Mouse (Mus musculus): ENCODE data around the gene Lrmp. TPM values are rescaled to one million over a fixed set of nuclear protein-coding genes. Genes with fewer than 3 reads are reported as not detected.

Lrmp gene
- polyA plus RNA-seq, 1 experiment from 2014 or later, result 17.5 TPM

DNA sequence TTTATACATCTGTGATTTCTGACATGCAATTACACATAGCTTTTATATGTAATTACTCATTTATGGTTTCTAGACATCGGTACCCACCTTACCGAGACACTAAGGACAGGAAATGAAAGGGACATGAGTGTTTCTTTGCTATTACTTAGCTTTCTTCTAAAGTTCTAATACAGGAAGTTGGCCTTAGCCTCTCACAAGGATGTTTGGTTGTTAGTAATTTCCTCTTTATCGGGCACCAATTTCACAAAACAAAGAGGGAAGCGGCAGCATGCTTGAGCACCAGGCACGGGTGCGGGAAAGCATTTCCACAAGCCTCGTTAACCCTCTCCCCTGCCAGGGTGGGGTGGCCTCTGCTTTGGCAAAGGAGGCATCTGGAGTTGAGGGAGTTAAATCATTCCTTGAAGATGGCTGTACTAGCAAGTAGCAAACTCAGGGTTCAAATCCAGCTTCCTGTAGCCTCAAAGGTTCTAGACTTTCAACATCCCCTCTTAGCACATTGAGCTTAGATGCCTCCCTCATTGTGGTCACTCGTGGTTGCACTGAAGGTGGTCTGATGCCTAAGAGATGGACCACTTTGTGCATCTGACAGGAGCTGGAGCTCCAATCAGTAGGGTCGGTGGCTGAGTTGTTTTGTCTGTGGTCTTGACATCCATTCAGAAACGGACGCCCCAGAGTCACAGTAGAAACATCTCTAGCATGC, 24.5 kb downstream of the Lrmp start:
- H3K9ac ChIP-seq (ENCODE audit: low read depth, low read length), result no peak overlapping the region
- no peak overlapping the region for H3K4me2 ChIP-seq (ENCODE audit: low read depth, low read length)
- H3K36me3 ChIP-seq (ENCODE audit: control insufficient read depth, insufficient read depth), result no peaks in the 10 kb centered on the region
- H3K27me3 ChIP-seq (ENCODE audit: control insufficient read depth, insufficient read depth, low read depth, low read length), result no peaks in the 10 kb centered on the region
- 43% methylated on average over 11 of the region's 11 CpGs for WGBS (ENCODE audit: insufficient replicate concordance)
- ATAC-seq (ENCODE audit: low read depth), result no peak
- no peak overlapping the region for H3K27ac ChIP-seq (ENCODE audit: low read length)
- no peak overlapping the region for H3K4me3 ChIP-seq (ENCODE audit: low read depth, low read length)
- no peaks in the 10 kb centered on the region for H3K9me3 ChIP-seq (replicated peaks; ENCODE audit: control insufficient read depth, low read length)
- H3K4me1 ChIP-seq (ENCODE audit: control insufficient read depth, low read depth, low read length), result peaks cover 3% of the 10 kb centered on the region; the same call in 1 of the 2 replicates

DNA sequence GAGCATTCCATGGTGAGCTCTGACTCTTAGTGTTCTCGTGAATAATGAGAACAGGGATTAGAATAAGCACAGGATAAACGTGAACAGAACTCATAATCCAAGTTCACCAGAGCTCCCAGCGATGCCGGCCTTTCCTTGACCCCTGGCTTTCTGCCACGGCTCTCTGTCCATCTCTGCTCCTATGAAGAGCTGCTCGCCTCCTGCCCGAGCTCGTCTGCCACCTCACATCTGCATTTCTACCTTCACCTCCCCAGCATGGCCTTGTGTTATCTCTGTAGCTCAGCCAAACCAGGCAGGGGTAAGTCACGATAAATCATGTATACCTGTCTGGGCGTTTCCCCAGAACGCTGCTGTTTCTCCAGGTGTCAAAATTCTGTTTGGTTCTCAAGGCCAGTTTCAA, 25.3 kb downstream of the Lrmp start:
- Histone ChIP-seq H3K4me2 (ENCODE audit: low read depth, low read length) (no peak overlapping the region), H3K4me3 (ENCODE audit: low read depth, low read length) (no peak overlapping the region), H3K27ac (ENCODE audit: low read length) (no peak overlapping the region), H3K4me1 (ENCODE audit: control insufficient read depth, low read depth, low read length) (peaks cover 3% of the 10 kb centered on the region; the same call in 1 of the 2 replicates), H3K9me3 (replicated peaks; ENCODE audit: control insufficient read depth, low read length) (no peaks in the 10 kb centered on the region), H3K9ac (ENCODE audit: low read depth, low read length) (no peak overlapping the region), H3K27me3 (ENCODE audit: control insufficient read depth, insufficient read depth, low read depth, low read length) (no peaks in the 10 kb centered on the region), H3K36me3 (ENCODE audit: control insufficient read depth, insufficient read depth) (no peaks in the 10 kb centered on the region)
- ATAC-seq (ENCODE audit: low read depth), result no peak
- WGBS (ENCODE audit: insufficient replicate concordance), result 49% methylated on average over 11 of the region's 11 CpGs

DNA sequence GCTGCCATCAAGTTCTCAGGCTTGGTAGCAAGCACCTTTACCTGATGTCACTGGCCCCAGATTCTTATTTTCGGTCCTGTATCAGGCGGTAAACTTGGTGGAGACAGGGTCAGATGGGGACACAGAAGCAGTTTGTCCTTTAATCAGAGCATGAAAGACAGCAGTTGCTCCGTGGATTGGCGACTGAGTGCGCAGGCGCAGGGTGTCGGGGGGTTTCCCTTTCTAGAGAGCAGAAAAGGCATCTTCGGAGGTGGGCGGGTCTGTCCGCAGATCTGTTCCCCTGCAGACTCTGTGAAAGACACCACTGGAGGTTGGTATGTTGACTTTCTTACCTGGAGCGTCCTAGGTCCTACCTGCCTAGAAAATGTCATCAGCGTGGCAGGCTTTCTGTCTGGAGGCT, 26.4 kb downstream of the Lrmp start:
- no peak overlapping the region for H3K4me3 ChIP-seq (ENCODE audit: low read depth, low read length)
- H3K27ac ChIP-seq (ENCODE audit: low read length), result no peak overlapping the region
- H3K27me3 ChIP-seq (ENCODE audit: control insufficient read depth, insufficient read depth, low read depth, low read length), result no peaks in the 10 kb centered on the region
- peaks cover 3% of the 10 kb centered on the region; the same call in 1 of the 2 replicates for H3K4me1 ChIP-seq (ENCODE audit: control insufficient read depth, low read depth, low read length)
- WGBS (ENCODE audit: insufficient replicate concordance), result 77% methylated on average over 12 of the region's 12 CpGs
- H3K9me3 ChIP-seq (replicated peaks; ENCODE audit: control insufficient read depth, low read length), result no peaks in the 10 kb centered on the region
- no peaks in the 10 kb centered on the region for H3K36me3 ChIP-seq (ENCODE audit: control insufficient read depth, insufficient read depth)
- no peak overlapping the region for H3K9ac ChIP-seq (ENCODE audit: low read depth, low read length)
- ATAC-seq (ENCODE audit: low read depth), result no peak
- H3K4me2 ChIP-seq (ENCODE audit: low read depth, low read length), result no peak overlapping the region

DNA sequence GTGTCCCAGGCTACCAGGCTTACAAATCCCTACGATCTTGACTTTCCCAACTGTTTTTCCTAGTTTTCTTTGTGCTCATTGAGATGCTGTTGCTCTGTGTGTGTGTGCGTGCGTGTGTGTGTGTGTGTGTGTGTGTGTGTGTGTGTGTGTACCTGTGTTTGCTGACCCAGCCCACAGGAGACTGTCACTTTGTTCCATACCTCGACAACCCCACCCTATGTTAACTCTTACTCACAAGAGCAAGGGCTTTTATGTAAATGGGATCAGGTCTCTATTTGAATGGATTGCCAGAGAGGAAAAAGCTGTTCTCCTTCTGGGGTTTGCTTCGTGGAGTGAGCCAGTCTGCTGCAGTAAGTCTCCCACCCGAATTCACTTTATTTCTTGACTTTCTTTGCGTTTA, 29.7 kb downstream of the Lrmp start:
- Histone ChIP-seq H3K4me2 (ENCODE audit: low read depth, low read length) (no peak overlapping the region), H3K36me3 (ENCODE audit: control insufficient read depth, insufficient read depth) (no peaks in the 10 kb centered on the region), H3K9ac (ENCODE audit: low read depth, low read length) (no peak overlapping the region), H3K9me3 (replicated peaks; ENCODE audit: control insufficient read depth, low read length) (no peaks in the 10 kb centered on the region), H3K4me1 (ENCODE audit: control insufficient read depth, low read depth, low read length) (peaks cover 3% of the 10 kb centered on the region; the same call in 1 of the 2 replicates), H3K27ac (ENCODE audit: low read length) (no peak overlapping the region), H3K4me3 (ENCODE audit: low read depth, low read length) (no peak overlapping the region), H3K27me3 (ENCODE audit: control insufficient read depth, insufficient read depth, low read depth, low read length) (no peaks in the 10 kb centered on the region)
- 54% methylated on average over 7 of the region's 7 CpGs for WGBS (ENCODE audit: insufficient replicate concordance)
- ATAC-seq (ENCODE audit: low read depth), result no peak

DNA sequence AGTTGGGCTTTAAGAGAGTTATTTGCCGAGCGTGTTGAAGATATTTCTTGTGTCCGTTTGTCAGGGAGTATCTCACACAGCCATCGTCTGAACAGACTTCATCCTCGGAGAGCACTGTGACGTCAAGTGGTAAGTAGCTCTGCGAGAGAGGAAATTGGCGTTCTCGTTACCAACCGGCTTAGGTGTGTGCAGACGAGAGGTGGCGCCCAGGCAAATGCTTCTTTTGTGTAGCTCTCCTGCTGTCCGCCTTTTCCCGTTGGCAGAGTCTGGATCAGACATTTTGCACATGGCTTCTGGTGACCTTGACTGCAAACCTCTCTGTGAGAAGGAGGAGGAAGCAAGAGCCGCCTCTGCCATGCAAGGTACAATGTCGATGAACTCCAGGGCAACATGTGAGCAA, 32.3 kb downstream of the Lrmp start:
- H3K36me3 ChIP-seq (ENCODE audit: control insufficient read depth, insufficient read depth), result no peaks in the 10 kb centered on the region
- H3K27ac ChIP-seq (ENCODE audit: low read length), result no peak overlapping the region
- ATAC-seq (ENCODE audit: low read depth), result no peak
- no peak overlapping the region for H3K4me3 ChIP-seq (ENCODE audit: low read depth, low read length)
- no peak overlapping the region for H3K4me2 ChIP-seq (ENCODE audit: low read depth, low read length)
- no peaks in the 10 kb centered on the region for H3K9me3 ChIP-seq (replicated peaks; ENCODE audit: control insufficient read depth, low read length)
- H3K4me1 ChIP-seq (ENCODE audit: control insufficient read depth, low read depth, low read length), result no peaks in the 10 kb centered on the region
- H3K27me3 ChIP-seq (ENCODE audit: control insufficient read depth, insufficient read depth, low read depth, low read length), result no peaks in the 10 kb centered on the region
- 79% methylated on average over 16 of the region's 16 CpGs for WGBS (ENCODE audit: insufficient replicate concordance)
- H3K9ac ChIP-seq (ENCODE audit: low read depth, low read length), result no peak overlapping the region

DNA sequence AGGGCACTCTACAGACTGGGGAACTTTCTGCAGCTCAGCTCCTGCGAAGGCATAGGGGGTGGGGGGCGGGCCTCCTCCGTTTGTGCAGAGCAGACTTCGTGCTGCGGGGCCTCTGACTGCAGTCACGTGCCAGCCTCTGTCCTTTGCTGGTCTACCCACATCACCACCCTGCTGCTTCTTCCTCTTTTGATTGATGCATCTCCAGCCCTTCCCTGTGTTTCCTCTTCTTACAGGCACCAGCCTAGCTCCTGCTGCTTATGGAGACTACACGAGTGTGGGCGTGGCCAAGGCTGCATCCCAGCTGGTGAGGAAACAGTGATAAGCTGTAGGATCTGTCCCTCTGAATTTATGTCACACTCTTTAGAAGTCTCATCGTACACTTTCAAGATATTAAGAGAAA, 33.6 kb downstream of the Lrmp start:
- Histone ChIP-seq H3K36me3 (ENCODE audit: control insufficient read depth, insufficient read depth) (no peaks in the 10 kb centered on the region), H3K4me3 (ENCODE audit: low read depth, low read length) (no peak overlapping the region), H3K4me2 (ENCODE audit: low read depth, low read length) (no peak overlapping the region), H3K27me3 (ENCODE audit: control insufficient read depth, insufficient read depth, low read depth, low read length) (no peaks in the 10 kb centered on the region), H3K4me1 (ENCODE audit: control insufficient read depth, low read depth, low read length) (no peaks in the 10 kb centered on the region), H3K27ac (ENCODE audit: low read length) (no peak overlapping the region), H3K9ac (ENCODE audit: low read depth, low read length) (no peak overlapping the region), H3K9me3 (replicated peaks; ENCODE audit: control insufficient read depth, low read length) (no peaks in the 10 kb centered on the region)
- peak; percentile 59 for ATAC-seq (ENCODE audit: low read depth)
- 26% methylated on average over 9 of the region's 9 CpGs for WGBS (ENCODE audit: insufficient replicate concordance)

DNA sequence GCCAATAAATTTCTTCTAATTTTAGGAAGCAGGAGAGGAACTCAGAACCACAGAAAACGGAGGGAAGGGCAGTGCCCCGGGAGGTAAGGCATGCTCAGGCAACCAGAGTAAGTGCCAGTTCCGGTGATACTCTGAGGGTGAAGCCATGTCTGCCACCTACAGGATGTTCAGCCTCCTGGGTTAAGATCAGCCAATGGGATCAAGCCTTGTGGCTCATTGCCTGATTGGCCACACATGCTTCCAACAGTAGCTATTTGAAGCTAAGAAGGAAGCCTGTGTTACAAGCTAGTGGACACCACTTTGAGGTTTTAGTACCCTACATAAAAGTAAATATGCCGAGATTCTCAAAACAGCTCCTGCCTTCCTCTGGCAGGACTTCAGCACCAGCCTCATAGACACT, 43.2 kb downstream of the Lrmp start:
- ATAC-seq (ENCODE audit: low read depth), result no peak
- WGBS (ENCODE audit: insufficient replicate concordance), result 62% methylated on average over 4 of the region's 4 CpGs
- no peak overlapping the region for H3K9ac ChIP-seq (ENCODE audit: low read depth, low read length)
- no peak overlapping the region for H3K27ac ChIP-seq (ENCODE audit: low read length)
- no peaks in the 10 kb centered on the region for H3K4me1 ChIP-seq (ENCODE audit: control insufficient read depth, low read depth, low read length)
- no peaks in the 10 kb centered on the region for H3K27me3 ChIP-seq (ENCODE audit: control insufficient read depth, insufficient read depth, low read depth, low read length)
- no peaks in the 10 kb centered on the region for H3K36me3 ChIP-seq (ENCODE audit: control insufficient read depth, insufficient read depth)
- H3K9me3 ChIP-seq (replicated peaks; ENCODE audit: control insufficient read depth, low read length), result no peaks in the 10 kb centered on the region
- no peak overlapping the region for H3K4me2 ChIP-seq (ENCODE audit: low read depth, low read length)
- H3K4me3 ChIP-seq (ENCODE audit: low read depth, low read length), result no peak overlapping the region

DNA sequence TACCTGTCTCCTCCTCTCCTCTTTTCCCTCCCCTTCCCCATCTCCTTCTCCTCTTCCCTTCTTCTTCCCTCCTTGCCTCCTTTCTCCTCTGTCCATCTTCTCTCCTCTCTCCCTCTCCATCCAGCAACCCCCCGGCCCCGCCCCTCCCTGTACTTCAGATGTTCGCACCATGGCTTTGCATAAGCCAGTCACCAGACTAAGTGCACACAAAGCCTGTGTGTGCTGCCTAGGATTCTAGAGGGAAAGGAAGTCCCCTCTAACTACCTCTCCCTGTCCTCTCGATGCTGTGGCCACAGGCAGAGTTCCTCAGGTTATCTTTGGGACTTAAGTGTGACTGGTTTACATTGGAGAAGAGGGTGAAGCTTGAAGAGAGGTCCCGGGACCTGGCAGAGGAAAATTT, 45.1 kb downstream of the Lrmp start:
- no peak overlapping the region for H3K27ac ChIP-seq (ENCODE audit: low read length)
- H3K9ac ChIP-seq (ENCODE audit: low read depth, low read length), result no peak overlapping the region
- no peak overlapping the region for H3K4me2 ChIP-seq (ENCODE audit: low read depth, low read length)
- no peaks in the 10 kb centered on the region for H3K36me3 ChIP-seq (ENCODE audit: control insufficient read depth, insufficient read depth)
- H3K9me3 ChIP-seq (replicated peaks; ENCODE audit: control insufficient read depth, low read length), result no peaks in the 10 kb centered on the region
- H3K4me1 ChIP-seq (ENCODE audit: control insufficient read depth, low read depth, low read length), result no peaks in the 10 kb centered on the region
- no peak for ATAC-seq (ENCODE audit: low read depth)
- WGBS (ENCODE audit: insufficient replicate concordance), result 57% methylated on average over 5 of the region's 5 CpGs
- no peak overlapping the region for H3K4me3 ChIP-seq (ENCODE audit: low read depth, low read length)
- no peaks in the 10 kb centered on the region for H3K27me3 ChIP-seq (ENCODE audit: control insufficient read depth, insufficient read depth, low read depth, low read length)

DNA sequence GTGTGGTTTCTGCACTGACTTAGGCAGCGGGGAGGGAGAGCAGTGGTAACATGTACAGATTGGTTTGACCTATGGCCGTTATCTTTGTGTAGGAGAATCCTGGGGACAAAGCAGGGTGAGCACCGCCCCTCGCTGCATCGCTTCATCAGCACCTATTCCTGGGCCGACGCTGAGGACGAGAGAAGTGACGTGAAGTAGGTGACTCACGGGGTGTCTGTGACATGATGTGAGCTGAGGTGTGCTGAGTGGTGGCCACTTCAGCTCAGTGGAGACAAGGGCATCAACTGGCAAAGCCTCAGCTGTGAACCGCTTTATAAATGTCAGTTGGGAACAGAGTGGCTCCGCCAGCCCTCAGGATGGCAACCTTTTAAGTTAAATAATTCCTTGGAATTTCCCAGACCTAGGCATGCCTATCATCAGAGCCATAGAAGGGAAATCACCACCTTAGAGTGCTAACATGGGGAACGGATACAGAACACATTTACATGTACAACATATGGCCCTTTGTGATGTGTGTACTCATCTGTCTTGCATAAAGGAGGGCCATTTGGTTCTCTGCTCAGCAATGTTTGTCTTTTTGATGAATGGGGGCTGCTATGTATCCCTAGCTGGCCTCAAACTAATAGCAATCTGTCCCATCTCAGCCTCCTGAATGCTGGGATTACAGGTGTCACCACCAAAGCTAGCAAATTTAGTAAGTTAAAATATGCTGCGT, 56.6 kb downstream of the Lrmp start:
- whole genome bisulfite sequencing (ENCODE audit: insufficient replicate concordance), result 73% methylated on average over 14 of the region's 14 CpGs

More for the DNA sequence above, 56.6 kb downstream of the Lrmp start:
- Histone ChIP-seq H3K4me2 (ENCODE audit: low read depth, low read length) (no peak overlapping the region), H3K27me3 (ENCODE audit: control insufficient read depth, insufficient read depth, low read depth, low read length) (no peaks in the 10 kb centered on the region), H3K9me3 (replicated peaks; ENCODE audit: control insufficient read depth, low read length) (no peaks in the 10 kb centered on the region), H3K4me1 (ENCODE audit: control insufficient read depth, low read depth, low read length) (no peaks in the 10 kb centered on the region; the same call in 1 of the 2 replicates), H3K27ac (ENCODE audit: low read length) (no peak overlapping the region), H3K9ac (ENCODE audit: low read depth, low read length) (no peak overlapping the region), H3K4me3 (ENCODE audit: low read depth, low read length) (no peak overlapping the region), H3K36me3 (ENCODE audit: control insufficient read depth, insufficient read depth) (no peaks in the 10 kb centered on the region)
- ATAC-seq (ENCODE audit: low read depth), result no peak

Measured in liver, embryonic 16.5 days (tissue).